Mouse (Mus musculus): ENCODE measurements around the gene Iqcf4. TPM values are rescaled to one million over a fixed set of nuclear protein-coding genes. Genes with fewer than 3 reads are reported as not detected.

Gene Iqcf4
- polyA plus RNA-seq (2014; fragmentation: Nextera tagmentation; extraction: Ambion mirVana), result not detected in 2 replicates

DNA sequence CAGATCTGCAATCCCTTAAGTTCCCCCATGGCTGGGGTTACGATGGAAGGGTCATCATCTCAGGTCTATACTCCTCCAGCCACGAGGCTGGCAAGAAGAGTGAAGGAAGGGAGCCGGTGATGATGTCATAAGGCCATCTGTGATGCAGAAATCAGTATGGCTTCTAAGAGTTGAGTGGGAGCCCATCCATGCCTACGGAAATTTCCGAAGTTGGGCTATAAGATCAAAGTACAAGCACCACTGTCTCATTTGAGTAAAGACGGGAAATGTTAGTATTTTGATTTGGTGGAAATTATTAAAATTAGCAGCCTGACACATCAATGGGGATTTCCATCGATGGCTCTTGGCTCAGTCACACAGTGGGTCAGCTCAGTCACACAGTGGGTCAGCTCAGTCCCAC lies at the start of gene Iqcf4:
Gene Iqcf4 (minus strand): TSS at position 101 of the 400 bp plus-strand sequence.
- H3K4me2 ChIP-seq (replicated peaks; ENCODE audit: low read depth, low read length), result no peak within 1 kb of the TSS
- H3K27ac ChIP-seq (ENCODE audit: low read length), result no peak within 1 kb of the TSS
- H3K4me3 ChIP-seq (ENCODE audit: low read depth, low read length), result no peak within 1 kb of the TSS
- 85% methylated on average over 7 of the region's 7 CpGs for WGBS
- no peak for ATAC-seq (ENCODE audit: insufficient number of reproducible peaks, insufficient read depth, low FRiP score, low read depth)
- H3K27me3 ChIP-seq (ENCODE audit: control insufficient read depth, insufficient read depth, low read length), result no peaks in the 10 kb centered on the region
- no peaks in the 10 kb centered on the region for H3K9me3 ChIP-seq (ENCODE audit: control insufficient read depth, low read depth, low read length)
- no peaks in the 10 kb centered on the region for H3K36me3 ChIP-seq (ENCODE audit: control insufficient read depth, insufficient read depth, low read length)
- H3K4me1 ChIP-seq (ENCODE audit: control insufficient read depth, insufficient read depth, low read length), result no peaks in the 10 kb centered on the region
- H3K9ac ChIP-seq (replicated peaks; ENCODE audit: low read depth, low read length), result no peak within 1 kb of the TSS

DNA sequence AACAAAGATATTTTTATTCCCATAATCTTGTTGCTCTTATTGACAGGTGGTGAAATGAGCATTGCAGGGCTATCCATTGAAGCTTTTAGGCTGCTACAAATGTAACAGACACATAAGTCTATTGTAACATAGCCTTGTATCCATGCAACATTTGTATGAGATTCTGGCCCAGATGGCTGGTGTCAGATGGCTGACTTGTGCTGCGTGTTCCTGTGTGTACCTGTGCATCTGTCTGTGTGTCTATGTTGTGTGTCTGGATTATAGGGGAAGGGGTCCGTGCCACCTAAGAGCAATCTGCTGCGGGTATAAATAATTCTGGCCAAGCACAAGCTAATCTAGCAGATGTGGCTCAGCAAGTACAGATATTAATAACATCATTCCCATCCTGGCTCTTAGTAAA lies 46.7 kb upstream of the Iqcf4 start:
- no peaks in the 10 kb centered on the region for H3K4me1 ChIP-seq (ENCODE audit: control insufficient read depth, insufficient read depth, low read length)
- 85% methylated on average over 3 of the region's 3 CpGs for WGBS
- no peak overlapping the region for H3K4me3 ChIP-seq (ENCODE audit: low read depth, low read length)
- no peaks in the 10 kb centered on the region for H3K27me3 ChIP-seq (ENCODE audit: control insufficient read depth, insufficient read depth, low read length)
- H3K4me2 ChIP-seq (replicated peaks; ENCODE audit: low read depth, low read length), result no peak overlapping the region
- H3K9me3 ChIP-seq (ENCODE audit: control insufficient read depth, low read depth, low read length), result no peaks in the 10 kb centered on the region
- no peak overlapping the region for H3K9ac ChIP-seq (replicated peaks; ENCODE audit: low read depth, low read length)
- H3K36me3 ChIP-seq (ENCODE audit: control insufficient read depth, insufficient read depth, low read length), result no peaks in the 10 kb centered on the region
- no peak overlapping the region for H3K27ac ChIP-seq (ENCODE audit: low read length)
- ATAC-seq (ENCODE audit: insufficient number of reproducible peaks, insufficient read depth, low FRiP score, low read depth), result no peak

DNA sequence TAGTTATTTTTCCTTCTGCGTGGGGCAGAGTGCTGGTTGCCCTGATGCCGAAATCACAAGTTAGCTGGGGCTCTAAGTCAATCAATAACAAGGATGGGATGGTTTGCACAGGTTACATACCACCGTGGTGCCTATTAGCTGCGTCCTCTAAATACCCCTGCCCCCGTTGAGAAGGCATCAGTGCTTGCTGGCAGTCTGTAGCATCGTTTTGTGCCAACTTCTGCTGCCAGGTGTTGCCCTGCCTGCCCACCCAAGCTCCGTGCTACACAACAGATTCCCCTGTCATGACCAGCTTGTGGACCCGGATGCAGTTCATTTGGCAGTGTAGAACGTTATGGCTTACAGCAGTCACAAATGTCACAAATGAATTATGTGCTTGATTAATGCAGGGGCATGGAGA lies 45.5 kb upstream of the Iqcf4 start:
- Histone ChIP-seq H3K9me3 (ENCODE audit: control insufficient read depth, low read depth, low read length) (no peaks in the 10 kb centered on the region), H3K4me2 (replicated peaks; ENCODE audit: low read depth, low read length) (no peak overlapping the region), H3K27ac (ENCODE audit: low read length) (no peak overlapping the region), H3K4me3 (ENCODE audit: low read depth, low read length) (no peak overlapping the region), H3K36me3 (ENCODE audit: control insufficient read depth, insufficient read depth, low read length) (no peaks in the 10 kb centered on the region), H3K4me1 (ENCODE audit: control insufficient read depth, insufficient read depth, low read length) (no peaks in the 10 kb centered on the region), H3K27me3 (ENCODE audit: control insufficient read depth, insufficient read depth, low read length) (no peaks in the 10 kb centered on the region), H3K9ac (replicated peaks; ENCODE audit: low read depth, low read length) (no peak overlapping the region)
- 74% methylated on average over 9 of the region's 9 CpGs for whole genome bisulfite sequencing
- no peak for ATAC-seq (ENCODE audit: insufficient number of reproducible peaks, insufficient read depth, low FRiP score, low read depth)

DNA sequence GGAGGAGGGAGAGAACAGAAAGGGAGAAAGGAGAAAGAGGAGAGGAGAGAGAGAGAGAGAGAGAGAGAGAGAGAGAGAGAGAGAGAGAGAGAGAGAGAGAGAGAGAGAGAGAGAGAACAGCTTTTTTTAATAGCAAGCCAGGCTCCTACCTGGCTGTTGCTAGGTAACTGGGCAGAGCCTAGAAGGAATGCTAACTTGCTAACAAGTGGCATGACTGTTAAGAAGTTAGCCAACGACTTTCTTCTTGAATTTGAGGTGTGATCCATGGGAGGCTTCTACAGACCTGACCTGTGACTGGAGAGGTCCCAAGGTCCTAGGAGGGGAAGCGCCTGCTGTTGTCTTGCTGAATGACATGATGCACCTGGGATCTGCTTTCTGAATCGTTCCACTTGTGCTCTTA lies 43.8 kb upstream of the Iqcf4 start:
- Histone ChIP-seq H3K4me1 (ENCODE audit: control insufficient read depth, insufficient read depth, low read length) (no peaks in the 10 kb centered on the region), H3K4me3 (ENCODE audit: low read depth, low read length) (no peak overlapping the region), H3K27me3 (ENCODE audit: control insufficient read depth, insufficient read depth, low read length) (no peaks in the 10 kb centered on the region), H3K9me3 (ENCODE audit: control insufficient read depth, low read depth, low read length) (no peaks in the 10 kb centered on the region), H3K4me2 (replicated peaks; ENCODE audit: low read depth, low read length) (no peak overlapping the region), H3K27ac (ENCODE audit: low read length) (no peak overlapping the region), H3K9ac (replicated peaks; ENCODE audit: low read depth, low read length) (no peak overlapping the region), H3K36me3 (ENCODE audit: control insufficient read depth, insufficient read depth, low read length) (no peaks in the 10 kb centered on the region)
- no peak for ATAC-seq (ENCODE audit: insufficient number of reproducible peaks, insufficient read depth, low FRiP score, low read depth)
- WGBS, result 18% methylated on average over 3 of the region's 3 CpGs

DNA sequence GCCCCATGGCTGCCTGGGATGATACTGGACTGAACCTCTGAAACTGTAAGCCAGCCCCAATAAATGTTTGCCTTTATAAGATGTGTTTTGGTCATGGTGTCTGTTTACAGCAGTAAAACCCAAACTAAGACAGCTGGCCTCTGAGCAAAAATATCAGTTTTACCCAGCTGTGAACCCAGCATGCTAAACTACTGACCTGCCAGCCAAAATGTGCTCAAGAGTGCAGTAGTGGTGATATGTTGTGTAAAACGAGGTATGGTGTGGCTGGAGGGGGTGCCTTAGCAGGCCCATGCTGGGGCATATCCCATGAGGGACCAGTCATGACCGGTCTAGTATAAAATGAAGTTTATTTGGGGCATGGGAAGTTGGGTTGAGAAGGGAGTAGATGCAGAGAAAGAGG lies 43.2 kb upstream of the Iqcf4 start:
- 71% methylated on average over 2 of the region's 2 CpGs for WGBS
- Histone ChIP-seq H3K36me3 (ENCODE audit: control insufficient read depth, insufficient read depth, low read length) (no peaks in the 10 kb centered on the region), H3K27me3 (ENCODE audit: control insufficient read depth, insufficient read depth, low read length) (no peaks in the 10 kb centered on the region), H3K4me2 (replicated peaks; ENCODE audit: low read depth, low read length) (no peak overlapping the region), H3K4me3 (ENCODE audit: low read depth, low read length) (no peak overlapping the region), H3K9ac (replicated peaks; ENCODE audit: low read depth, low read length) (no peak overlapping the region), H3K4me1 (ENCODE audit: control insufficient read depth, insufficient read depth, low read length) (no peaks in the 10 kb centered on the region), H3K27ac (ENCODE audit: low read length) (no peak overlapping the region), H3K9me3 (ENCODE audit: control insufficient read depth, low read depth, low read length) (no peaks in the 10 kb centered on the region)
- no peak for ATAC-seq (ENCODE audit: insufficient number of reproducible peaks, insufficient read depth, low FRiP score, low read depth)

DNA sequence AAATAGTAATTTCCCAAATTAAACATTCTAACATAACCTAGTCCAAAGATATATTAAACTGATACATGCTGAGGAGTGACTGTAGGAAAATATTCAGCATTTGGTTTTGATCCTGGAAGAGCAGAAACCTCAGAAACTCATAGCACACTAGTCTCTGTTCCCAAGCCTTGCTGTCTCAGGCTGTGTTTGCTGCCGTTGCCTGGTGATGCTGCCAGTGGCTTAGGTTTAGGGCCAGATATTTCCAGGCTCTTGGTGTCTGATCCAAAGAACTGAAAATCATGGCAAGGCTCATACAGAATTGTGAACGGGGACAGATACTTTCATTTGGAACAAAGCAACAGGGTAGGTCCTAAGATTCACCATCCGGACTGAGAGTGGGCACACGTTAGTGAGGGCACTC lies 39.9 kb upstream of the Iqcf4 start:
- H3K9me3 ChIP-seq (ENCODE audit: control insufficient read depth, low read depth, low read length), result no peaks in the 10 kb centered on the region
- no peak overlapping the region for H3K4me3 ChIP-seq (ENCODE audit: low read depth, low read length)
- WGBS, result 79% methylated on average over 4 of the region's 4 CpGs
- no peaks in the 10 kb centered on the region for H3K27me3 ChIP-seq (ENCODE audit: control insufficient read depth, insufficient read depth, low read length)
- H3K4me1 ChIP-seq (ENCODE audit: control insufficient read depth, insufficient read depth, low read length), result no peaks in the 10 kb centered on the region
- H3K9ac ChIP-seq (replicated peaks; ENCODE audit: low read depth, low read length), result no peak overlapping the region
- no peaks in the 10 kb centered on the region for H3K36me3 ChIP-seq (ENCODE audit: control insufficient read depth, insufficient read depth, low read length)
- no peak overlapping the region for H3K27ac ChIP-seq (ENCODE audit: low read length)
- H3K4me2 ChIP-seq (replicated peaks; ENCODE audit: low read depth, low read length), result no peak overlapping the region
- ATAC-seq (ENCODE audit: insufficient number of reproducible peaks, insufficient read depth, low FRiP score, low read depth), result no peak

DNA sequence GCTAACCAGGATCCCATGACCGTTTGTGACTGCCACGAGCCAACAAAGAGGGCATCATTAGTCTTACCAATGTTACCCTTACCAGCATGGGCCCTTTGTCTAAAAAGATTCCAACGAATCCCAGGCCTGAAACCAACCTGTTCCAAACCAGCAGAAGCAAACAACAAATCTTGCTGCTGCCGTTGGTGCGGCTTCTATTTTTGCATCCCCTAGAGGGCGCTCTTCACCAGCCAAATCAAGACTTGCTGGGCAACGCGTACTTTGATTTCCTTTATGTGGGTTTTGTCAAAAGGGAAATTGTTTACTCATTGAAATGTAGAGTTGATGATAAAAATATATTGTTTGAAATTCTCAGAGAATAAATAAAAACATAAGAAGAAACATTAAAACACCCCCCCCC lies 29.8 kb upstream of the Iqcf4 start:
- H3K4me3 ChIP-seq (ENCODE audit: low read depth, low read length), result no peak overlapping the region
- H3K9me3 ChIP-seq (ENCODE audit: control insufficient read depth, low read depth, low read length), result no peaks in the 10 kb centered on the region
- WGBS, result 25% methylated on average over 8 of the region's 8 CpGs
- no peak overlapping the region for H3K9ac ChIP-seq (replicated peaks; ENCODE audit: low read depth, low read length)
- H3K4me2 ChIP-seq (replicated peaks; ENCODE audit: low read depth, low read length), result no peak overlapping the region
- ATAC-seq (ENCODE audit: insufficient number of reproducible peaks, insufficient read depth, low FRiP score, low read depth), result no peak
- no peaks in the 10 kb centered on the region for H3K36me3 ChIP-seq (ENCODE audit: control insufficient read depth, insufficient read depth, low read length)
- H3K27me3 ChIP-seq (ENCODE audit: control insufficient read depth, insufficient read depth, low read length), result no peaks in the 10 kb centered on the region
- no peak overlapping the region for H3K27ac ChIP-seq (ENCODE audit: low read length)
- H3K4me1 ChIP-seq (ENCODE audit: control insufficient read depth, insufficient read depth, low read length), result no peaks in the 10 kb centered on the region

DNA sequence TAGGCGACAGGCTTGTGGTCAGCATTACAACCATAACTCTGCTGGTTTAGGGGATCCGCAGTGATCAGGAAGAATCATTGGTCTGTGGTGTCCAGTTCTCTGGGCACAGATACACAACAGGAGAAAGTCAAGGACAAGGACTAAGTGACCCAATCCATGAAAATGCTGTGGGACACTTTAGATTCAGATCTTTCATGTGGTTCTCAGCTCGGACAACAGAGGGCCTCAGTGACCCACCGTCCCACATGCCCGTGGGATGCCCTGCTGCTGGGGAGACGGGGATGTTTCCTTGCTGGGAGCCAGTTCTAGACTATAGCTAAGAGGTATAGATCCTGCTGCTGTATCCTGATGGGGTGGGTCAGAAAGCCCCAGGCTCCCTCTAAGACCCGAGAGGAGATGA lies 27.7 kb upstream of the Iqcf4 start:
- Histone ChIP-seq H3K9me3 (ENCODE audit: control insufficient read depth, low read depth, low read length) (no peaks in the 10 kb centered on the region), H3K27ac (ENCODE audit: low read length) (no peak overlapping the region), H3K4me1 (ENCODE audit: control insufficient read depth, insufficient read depth, low read length) (no peaks in the 10 kb centered on the region), H3K27me3 (ENCODE audit: control insufficient read depth, insufficient read depth, low read length) (no peaks in the 10 kb centered on the region), H3K36me3 (ENCODE audit: control insufficient read depth, insufficient read depth, low read length) (no peaks in the 10 kb centered on the region), H3K9ac (replicated peaks; ENCODE audit: low read depth, low read length) (no peak overlapping the region), H3K4me3 (ENCODE audit: low read depth, low read length) (no peak overlapping the region), H3K4me2 (replicated peaks; ENCODE audit: low read depth, low read length) (no peak overlapping the region)
- ATAC-seq (ENCODE audit: insufficient number of reproducible peaks, insufficient read depth, low FRiP score, low read depth), result no peak
- 44% methylated on average over 7 of the region's 7 CpGs for WGBS

DNA sequence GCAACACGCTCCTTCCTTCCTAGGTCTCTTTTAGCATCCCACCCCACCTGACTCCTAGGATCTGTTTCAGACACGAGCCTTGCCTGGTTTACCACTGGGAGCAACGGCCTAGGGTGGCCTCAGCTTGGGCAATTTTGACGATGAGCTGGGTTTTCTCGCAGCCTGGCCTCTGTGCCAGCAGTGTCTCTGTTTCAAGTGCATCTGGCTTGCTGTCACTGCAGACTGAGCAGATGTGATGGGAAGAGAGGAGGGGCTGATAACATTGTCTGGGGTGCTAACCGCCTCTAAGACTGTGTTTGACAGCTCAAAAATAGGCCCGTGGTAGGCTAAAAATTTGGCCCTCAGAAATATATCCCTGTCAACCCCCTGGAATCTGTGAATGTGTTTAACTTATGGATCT lies 25.0 kb upstream of the Iqcf4 start:
- Histone ChIP-seq H3K4me3 (ENCODE audit: low read depth, low read length) (no peak overlapping the region), H3K9ac (replicated peaks; ENCODE audit: low read depth, low read length) (no peak overlapping the region), H3K9me3 (ENCODE audit: control insufficient read depth, low read depth, low read length) (no peaks in the 10 kb centered on the region), H3K36me3 (ENCODE audit: control insufficient read depth, insufficient read depth, low read length) (no peaks in the 10 kb centered on the region), H3K27ac (ENCODE audit: low read length) (no peak overlapping the region), H3K4me2 (replicated peaks; ENCODE audit: low read depth, low read length) (no peak overlapping the region), H3K27me3 (ENCODE audit: control insufficient read depth, insufficient read depth, low read length) (no peaks in the 10 kb centered on the region), H3K4me1 (ENCODE audit: control insufficient read depth, insufficient read depth, low read length) (no peaks in the 10 kb centered on the region)
- no peak for ATAC-seq (ENCODE audit: insufficient number of reproducible peaks, insufficient read depth, low FRiP score, low read depth)
- 66% methylated on average over 7 of the region's 7 CpGs for WGBS
